Mouse (Mus musculus): ENCODE measurements around the gene Plcd4. TPM values are rescaled to one million over a fixed set of nuclear protein-coding genes. Genes with fewer than 3 reads are reported as not detected.

Plcd4 gene
- polyA plus RNA-seq, 1 experiment from 2014 or later: 0.08 TPM

Small RNAs within 50 kb of the gene (microRNA-seq; reads per million reads assigned to microRNA genes)
- gene Gm25035: not detected

Other genes with a start within 250 kb of the Plcd4 start
- gene Tmbim1, start 237.3 kb upstream of the Plcd4 start, polyA plus RNA-seq (2016; fragmentation: Nextera tagmentation; extraction: Ambion mirVana): 10.7 and 12.0 TPM in 2 replicates
- gene Catip, start 180.8 kb upstream of the Plcd4 start, polyA plus RNA-seq (2016; fragmentation: Nextera tagmentation; extraction: Ambion mirVana): 0.29 and 0.38 TPM in 2 replicates
- 0.69 and 1.2 TPM in 2 replicates for gene Slc11a1, start 167.7 kb upstream of the Plcd4 start, polyA plus RNA-seq (2016; fragmentation: Nextera tagmentation; extraction: Ambion mirVana)
- 50.5 and 61.4 TPM in 2 replicates for gene Ctdsp1, start 151.4 kb upstream of the Plcd4 start, polyA plus RNA-seq (2016; fragmentation: Nextera tagmentation; extraction: Ambion mirVana)
- gene Vil1, start 133.5 kb upstream of the Plcd4 start, polyA plus RNA-seq (2016; fragmentation: Nextera tagmentation; extraction: Ambion mirVana): 0.23 and 0.31 TPM in 2 replicates
- gene Cnot9, start 36.8 kb upstream of the Plcd4 start, polyA plus RNA-seq (2016; fragmentation: Nextera tagmentation; extraction: Ambion mirVana): 116 and 121 TPM in 2 replicates
- 45.5 and 50.3 TPM in 2 replicates for gene Usp37, start 1.4 kb downstream of the Plcd4 start, polyA plus RNA-seq (2016; fragmentation: Nextera tagmentation; extraction: Ambion mirVana)
- gene Zfp142, start 45.4 kb downstream of the Plcd4 start, polyA plus RNA-seq (2016; fragmentation: Nextera tagmentation; extraction: Ambion mirVana): 11.3 and 11.4 TPM in 2 replicates
- 16.7 and 18.0 TPM in 2 replicates for gene Bcs1l, start 45.4 kb downstream of the Plcd4 start, polyA plus RNA-seq (2016; fragmentation: Nextera tagmentation; extraction: Ambion mirVana)
- 36.3 and 41.6 TPM in 2 replicates for gene Rnf25, start 58.5 kb downstream of the Plcd4 start, polyA plus RNA-seq (2016; fragmentation: Nextera tagmentation; extraction: Ambion mirVana)
- 10.5 and 11.8 TPM in 2 replicates for gene Stk36, start 58.6 kb downstream of the Plcd4 start, polyA plus RNA-seq (2016; fragmentation: Nextera tagmentation; extraction: Ambion mirVana)
- gene Ttll4, start 118.9 kb downstream of the Plcd4 start, polyA plus RNA-seq (2016; fragmentation: Nextera tagmentation; extraction: Ambion mirVana): 52.0 and 53.8 TPM in 2 replicates
- 22.8 and 25.5 TPM in 2 replicates for gene Cyp27a1, start 170.7 kb downstream of the Plcd4 start, polyA plus RNA-seq (2016; fragmentation: Nextera tagmentation; extraction: Ambion mirVana)
- gene Prkag3, start 206.3 kb downstream of the Plcd4 start, polyA plus RNA-seq (2016; fragmentation: Nextera tagmentation; extraction: Ambion mirVana): 0.16 and 0.29 TPM in 2 replicates
- gene Wnt6, start 229.0 kb downstream of the Plcd4 start, polyA plus RNA-seq (2016; fragmentation: Nextera tagmentation; extraction: Ambion mirVana): 30.1 and 34.2 TPM in 2 replicates
- gene Wnt10a, start 248.6 kb downstream of the Plcd4 start, polyA plus RNA-seq (2016; fragmentation: Nextera tagmentation; extraction: Ambion mirVana): 1.3 and 1.6 TPM in 2 replicates